Mouse (Mus musculus) Patski (cell line): ENCODE measurements around the gene Cactin. TPM values are rescaled to one million over a fixed set of nuclear protein-coding genes. Genes with fewer than 3 reads are reported as not detected.

Experiments used
- ATAC-seq: fragments of 100-300 bp; one replicate; pipeline ENCODE4 v1.8.0; 2021
- CTCF ChIA-PET: fragments of 350-600 bp; sonication (Branson Sonifier 250); formaldehyde crosslinking; loops from one replicate; lab custom pipeline; 2022; ENCODE audit warnings: inconsistent platforms; lab: Charles Lee
- POLR2A ChIA-PET: fragments of 350-600 bp; sonication (Branson Sonifier 250); formaldehyde crosslinking; loops from one replicate; lab custom pipeline; 2022; ENCODE audit warnings: antibody characterized with exemption, inconsistent platforms; lab: Charles Lee
- DNase-seq: peaks from one replicate; pipeline ENCODE4 v3.0.0-alpha.2; 2011; ENCODE audit warnings: low read depth, low spot score
- H3K27me3 ChIP-seq: fragments of 371-371 bp; one replicate; pipeline ENCODE4 v1.5.1; 2021
- CTCF ChIP-seq: fragments of 100-300 bp; IDR thresholded peaks from one replicate; pipeline ENCODE4 v1.5.1; 2021
- in situ Hi-C: fragments of 300-500 bp; cut with MboI; formaldehyde crosslinking; loops from 3 replicates; pipeline ENCODE4 v1.11.1; 2018; ENCODE audit warnings: low pct_unique_long_range_greater_than_20kb, mixed read lengths
- polyA plus RNA-seq: library from polyadenylated mRNA; unstranded; gene quantifications from one replicate; pipeline ENCODE4 v1.2.3, GENCODE M21; 2021

Gene Cactin
- 34.5 TPM for polyA plus RNA-seq

DNA sequence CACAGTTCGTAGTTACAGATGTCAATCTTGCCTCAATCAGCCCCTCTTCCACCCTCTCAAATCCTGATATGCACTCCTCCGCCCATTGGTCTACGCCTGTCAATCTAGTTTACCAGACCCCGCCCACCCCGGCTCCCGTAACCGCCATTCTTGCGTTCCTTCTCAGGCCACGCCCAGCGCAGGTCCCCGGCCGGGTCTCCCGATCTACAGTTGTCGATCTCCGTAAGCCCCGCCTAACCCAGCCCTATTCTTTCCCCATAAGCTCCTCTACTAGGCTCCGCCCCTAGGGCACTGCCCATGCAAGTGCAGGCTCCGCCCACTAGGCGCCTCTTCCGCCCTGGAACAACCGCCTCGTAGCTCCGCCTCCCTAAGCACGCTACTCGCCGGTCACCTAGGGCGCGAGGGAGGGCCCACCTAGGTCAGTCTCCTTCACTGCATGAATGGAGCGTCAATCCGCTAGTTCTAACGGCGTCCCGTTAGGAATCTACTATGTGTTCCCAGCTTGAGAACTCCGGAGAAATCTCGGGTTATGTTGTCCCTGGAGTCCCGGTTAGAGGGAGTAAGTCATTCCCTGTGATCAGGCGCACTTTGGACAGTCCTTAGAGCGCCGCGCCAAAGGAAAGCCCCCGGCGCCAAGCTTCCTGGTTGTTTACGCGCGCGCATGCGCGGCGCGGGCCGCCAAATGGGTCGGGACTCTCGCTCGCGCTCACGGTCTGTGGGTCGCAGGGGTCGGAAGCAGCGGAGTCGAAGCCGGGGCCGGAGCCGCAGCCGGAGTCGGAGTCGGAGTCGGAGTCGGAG lies at the start of gene Cactin:
TSS of gene Cactin (plus strand) at position 554 of the 798 bp plus-strand sequence.
- POLR2A ChIA-PET: interaction anchor here (0.7 to 1.9 kb wide), 3 partner anchors 9 to 28 kb away, joined by 3 to 8 read pairs (median 3); partner anchors contain the start of gene Pip5k1c
- ATAC-seq: peak; percentile 86
- in situ Hi-C loops: no loop called here

DNA sequence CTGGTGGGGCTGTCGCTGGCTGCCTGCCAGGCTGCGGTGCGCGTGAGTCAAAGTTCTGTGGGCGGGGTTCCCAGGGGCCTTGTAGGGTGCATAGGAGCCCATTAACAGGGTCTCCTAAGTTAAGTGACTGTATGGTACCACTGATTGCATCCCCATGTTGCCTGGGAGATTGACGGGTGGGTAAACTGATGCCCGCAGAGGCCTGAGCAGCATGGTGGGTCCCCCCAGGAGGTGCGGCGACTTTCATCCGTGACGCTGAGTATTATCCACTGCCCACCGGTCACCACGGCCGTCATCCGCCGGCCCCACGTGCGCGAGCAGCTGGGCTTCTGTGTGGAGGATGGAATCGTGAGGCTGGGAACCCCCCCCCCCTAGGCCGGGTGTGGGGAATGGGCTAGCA lies 48.5 kb upstream of the Cactin start:
- TF ChIP-seq CTCF: no peak
- DNase-seq (no peak), ATAC-seq (no peak)
- ChIA-PET CTCF (no interaction called here), POLR2A (no interaction called here)
- in situ Hi-C loops: no loop called here
- no peaks in the 10 kb centered on the region for H3K27me3 ChIP-seq

More for the DNA sequence above, at the start of gene Cactin:
- no peak for TF ChIP-seq CTCF
- no peaks in the 10 kb centered on the region for H3K27me3 ChIP-seq
- CTCF ChIA-PET: interaction anchor here (1.1 to 2.6 kb wide), 5 partner anchors 16 to 97 kb away, joined by 3 to 12 read pairs (median 5); partner anchors contain the start of genes Pip5k1c and Tjp3
- DNase-seq: peak; percentile 96

DNA sequence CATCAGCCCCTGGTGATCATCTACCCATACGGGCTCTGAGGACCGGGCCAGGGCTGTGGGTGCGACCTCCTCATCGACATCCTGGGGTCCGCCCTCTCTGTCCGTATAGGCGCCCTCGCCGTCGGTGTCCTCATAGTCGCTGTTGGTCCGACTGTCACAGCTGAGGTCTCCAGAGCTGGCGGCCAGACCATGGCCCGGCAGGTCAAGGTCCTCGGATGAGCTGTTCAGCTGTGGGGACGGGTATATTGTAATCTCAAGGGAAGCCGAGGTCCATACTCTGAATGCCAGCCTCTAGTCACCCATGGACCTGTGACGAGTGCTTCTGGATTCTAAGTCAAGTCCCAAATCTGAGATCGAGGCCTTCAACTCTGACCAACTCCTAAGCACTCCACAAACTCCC lies 47.1 kb upstream of the Cactin start:
- ATAC-seq (no peak), DNase-seq (no peak)
- in situ Hi-C loops: no loop called here
- POLR2A ChIA-PET: no interaction called here
- no peak for TF ChIP-seq CTCF
- no peaks in the 10 kb centered on the region for H3K27me3 ChIP-seq
- CTCF ChIA-PET: interaction anchor here (1.4 kb wide), 1 partner anchor 19 kb away, joined by 4 read pairs; the partner anchor contains the start of gene Pip5k1c

DNA sequence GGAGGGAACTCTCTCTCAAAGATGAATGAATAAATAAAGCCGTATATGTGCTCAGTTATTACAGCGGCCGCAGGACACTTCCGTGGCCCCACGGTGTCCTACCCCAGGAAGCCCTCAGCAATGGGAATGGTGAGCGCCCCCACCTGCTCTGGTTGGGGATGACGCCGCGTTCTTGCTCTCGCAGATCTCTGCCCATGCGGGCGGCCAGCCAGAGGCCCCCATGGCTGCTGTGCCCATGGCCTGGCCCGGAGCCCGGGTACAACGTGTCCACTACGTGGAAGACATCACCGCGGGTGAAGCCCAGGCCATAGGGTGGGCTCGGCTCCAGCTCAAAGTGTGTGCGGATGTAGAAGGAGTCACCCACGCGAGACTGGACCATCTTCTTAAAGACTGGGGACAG lies 43.2 kb upstream of the Cactin start:
- in situ Hi-C loops: no loop called here
- POLR2A ChIA-PET: no interaction called here
- no peak for ATAC-seq
- DNase-seq: no peak
- H3K27me3 ChIP-seq: no peaks in the 10 kb centered on the region
- CTCF ChIA-PET: interaction anchor here (0.7 to 1.7 kb wide), 3 partner anchors 10 to 12 kb away, joined by 3 to 5 read pairs (median 3); partner anchors contain the start of gene Apba3
- no peak for TF ChIP-seq CTCF

DNA sequence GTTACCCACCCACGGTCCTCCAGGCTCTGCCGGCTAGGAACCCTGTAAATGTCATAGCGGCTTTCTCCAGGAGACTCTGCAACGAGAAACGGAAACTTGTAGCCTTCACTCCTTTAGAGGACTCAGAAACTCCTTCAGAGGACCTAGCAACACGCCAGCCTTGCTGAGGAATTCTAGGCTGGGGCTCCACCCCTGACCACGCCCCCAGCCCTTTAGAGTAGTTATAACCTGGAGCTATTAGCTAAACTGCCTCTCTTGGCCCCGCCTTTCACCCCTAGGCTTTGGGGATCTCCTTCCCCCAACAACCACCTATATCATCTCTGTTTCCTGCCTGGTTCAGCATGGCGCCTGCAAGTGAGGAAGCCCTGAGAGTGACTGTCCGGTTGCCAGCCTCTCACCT lies 41.4 kb upstream of the Cactin start:
- in situ Hi-C loops: no loop called here
- TF ChIP-seq CTCF: no peak
- DNase-seq: no peak
- ATAC-seq: no peak
- ChIA-PET POLR2A (no interaction called here), CTCF (interaction anchor here (1.2 kb wide), 1 partner anchor 26 kb away, joined by 3 read pairs; no protein-coding TSS in a partner anchor)
- no peaks in the 10 kb centered on the region for H3K27me3 ChIP-seq

DNA sequence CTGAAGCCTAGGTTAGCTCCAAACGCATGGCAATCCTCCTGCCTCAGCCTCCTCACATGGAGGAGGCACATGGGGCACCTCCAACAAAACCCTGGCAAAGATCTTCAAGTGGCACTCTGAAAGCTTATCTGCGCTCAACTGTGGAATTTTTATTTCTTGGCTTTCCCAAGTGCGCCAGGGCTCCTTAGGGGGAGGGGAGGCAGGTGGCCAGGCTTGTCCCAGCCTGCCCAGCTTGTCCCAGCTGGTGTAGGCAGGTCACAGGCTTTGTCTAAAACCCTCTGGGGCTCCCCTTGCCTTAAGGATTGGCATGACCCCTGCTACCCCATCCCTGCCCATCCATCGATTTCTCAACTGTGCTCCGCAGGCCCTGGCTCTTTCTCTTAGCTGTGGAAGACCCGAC lies 36.7 kb upstream of the Cactin start:
- POLR2A ChIA-PET: interaction anchor here (2.5 kb wide), 1 partner anchor 16 kb away, joined by 8 read pairs; no protein-coding TSS in a partner anchor
- no peak for ATAC-seq
- CTCF ChIA-PET: interaction anchor here (1.2 to 2.0 kb wide), 2 partner anchors 9 kb away, joined by 3 to 5 read pairs; partner anchors contain the start of gene Pip5k1c
- no peak for TF ChIP-seq CTCF
- H3K27me3 ChIP-seq: no peaks in the 10 kb centered on the region
- in situ Hi-C loops: no loop called here
- no peak for DNase-seq

- DNase-seq (no peak), ATAC-seq (no peak)
- CTCF ChIA-PET: interaction anchor here (2.0 kb wide), 1 partner anchor 8 kb away, joined by 5 read pairs; the partner anchor contains the start of gene Pip5k1c
- TF ChIP-seq CTCF: no peak
- POLR2A ChIA-PET: interaction anchor here (0.8 to 2.5 kb wide), 2 partner anchors 16 to 339 kb away, joined by 6 to 8 read pairs; no protein-coding TSS in a partner anchor
- H3K27me3 ChIP-seq: no peaks in the 10 kb centered on the region
- in situ Hi-C loops: loop anchor here (5.0 kb wide), 2 partner anchors 68 to 168 kb away; partner anchors contain the start of gene Hmg20b
Observed at GRCm38 (mm10) chr10:81284719-81285118, 36.2 kb upstream of the Cactin start.

DNA sequence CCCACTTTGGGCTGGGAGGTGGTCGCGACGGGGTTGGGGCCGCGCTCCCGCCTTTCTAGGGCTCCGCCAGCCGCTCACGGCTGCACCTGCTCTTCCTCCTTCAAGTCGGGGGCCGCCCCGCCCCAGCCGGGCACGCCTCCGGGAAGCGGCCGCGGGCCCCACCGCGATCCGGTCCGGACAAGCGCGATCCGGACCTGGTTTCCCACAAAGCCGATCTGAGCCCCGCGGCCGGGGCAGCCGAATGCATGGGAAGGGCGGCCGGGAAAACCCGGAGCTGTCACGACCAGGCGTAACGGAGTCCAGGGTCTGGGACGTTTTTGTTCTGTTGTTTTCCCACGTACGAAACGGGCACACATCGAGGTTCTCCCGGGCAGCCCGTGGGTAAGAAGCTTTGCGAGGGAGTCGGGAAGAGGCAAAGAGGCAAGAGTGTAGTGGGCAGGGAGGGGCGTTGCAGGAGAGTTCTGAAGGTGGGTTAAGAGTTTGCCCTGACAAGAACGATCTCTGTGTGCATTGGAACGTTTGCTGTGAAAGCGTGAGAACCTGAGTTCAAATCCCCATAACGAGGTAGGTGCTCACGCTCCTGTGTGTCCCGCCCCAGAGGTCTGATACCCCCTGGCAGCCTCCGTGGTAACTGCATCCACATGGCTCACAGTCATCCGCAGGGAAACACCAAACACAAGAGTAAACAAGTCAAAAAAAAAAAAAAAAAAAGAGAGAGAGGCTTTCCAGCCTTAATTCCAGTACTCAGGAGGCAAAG lies 35.0 kb upstream of the Cactin start:
- in situ Hi-C loops: loop anchor here (5.0 kb wide), 2 partner anchors 66 to 166 kb away; partner anchors contain the start of gene Hmg20b
- CTCF ChIA-PET: no interaction called here
- ATAC-seq (peak; percentile 71), DNase-seq (peak; percentile 39)
- no peaks in the 10 kb centered on the region for H3K27me3 ChIP-seq
- no peak for TF ChIP-seq CTCF
- POLR2A ChIA-PET: interaction anchor here (0.7 to 2.5 kb wide), 2 partner anchors 18 to 19 kb away, joined by 3 to 8 read pairs; no protein-coding TSS in a partner anchor

GRCm38 (mm10) chr10:81286586-81286985 lies 34.3 kb upstream of the Cactin start:
- ATAC-seq (no peak), DNase-seq (no peak)
- ChIA-PET POLR2A (no interaction called here), CTCF (no interaction called here)
- TF ChIP-seq CTCF: no peak
- H3K27me3 ChIP-seq: no peaks in the 10 kb centered on the region
- in situ Hi-C loops: loop anchor here (5.0 kb wide), 2 partner anchors 66 to 166 kb away; partner anchors contain the start of gene Hmg20b

DNA sequence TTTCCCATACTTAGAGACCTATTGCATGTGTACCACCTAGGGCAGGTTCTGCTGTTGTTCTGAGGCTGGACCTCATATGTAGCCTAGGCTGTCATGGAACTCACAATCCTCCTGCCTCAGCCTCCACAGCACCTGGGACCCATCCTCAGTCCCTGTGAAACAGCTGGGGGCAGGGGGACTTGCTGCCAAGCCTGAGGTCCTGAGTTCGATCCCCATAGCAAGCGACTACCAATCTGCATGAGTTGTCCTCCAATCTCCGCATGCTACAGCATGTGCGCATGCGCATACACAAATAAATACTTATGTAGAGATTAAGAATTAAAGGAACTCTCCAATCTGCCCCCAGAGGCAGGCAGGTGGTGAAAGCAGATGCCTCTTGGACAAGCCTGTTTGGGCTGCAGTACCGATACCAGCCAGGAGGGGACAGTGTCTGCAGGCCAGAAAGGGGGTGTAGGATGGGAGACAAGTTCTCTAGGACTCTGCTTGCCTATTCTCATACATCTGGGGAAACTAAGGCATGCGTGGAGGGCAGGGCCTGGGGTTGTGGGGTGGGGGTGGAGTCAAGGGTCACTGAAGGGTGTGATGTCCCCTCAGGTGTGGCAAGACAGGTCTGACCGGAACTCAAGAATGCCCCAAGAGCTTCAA lies 33.3 kb upstream of the Cactin start:
- in situ Hi-C loops: loop anchor here (5.0 kb wide), 2 partner anchors 65 to 165 kb away; partner anchors contain the start of gene Hmg20b
- H3K27me3 ChIP-seq: no peaks in the 10 kb centered on the region
- no peak for ATAC-seq
- ChIA-PET CTCF (interaction anchor here (0.8 to 2.6 kb wide), 6 partner anchors 9 to 66 kb away, joined by 3 to 28 read pairs (median 5); no protein-coding TSS in a partner anchor), POLR2A (no interaction called here)
- TF ChIP-seq CTCF: no peak
- DNase-seq: no peak
